Mouse (Mus musculus): ENCODE measurements around the gene Bptf.
"Not testable (repeated sequence)": the region's sequence is repeated elsewhere in the genome, so short reads cannot be mapped to it uniquely, and the experiment has no call there.

Bptf gene

DNA sequence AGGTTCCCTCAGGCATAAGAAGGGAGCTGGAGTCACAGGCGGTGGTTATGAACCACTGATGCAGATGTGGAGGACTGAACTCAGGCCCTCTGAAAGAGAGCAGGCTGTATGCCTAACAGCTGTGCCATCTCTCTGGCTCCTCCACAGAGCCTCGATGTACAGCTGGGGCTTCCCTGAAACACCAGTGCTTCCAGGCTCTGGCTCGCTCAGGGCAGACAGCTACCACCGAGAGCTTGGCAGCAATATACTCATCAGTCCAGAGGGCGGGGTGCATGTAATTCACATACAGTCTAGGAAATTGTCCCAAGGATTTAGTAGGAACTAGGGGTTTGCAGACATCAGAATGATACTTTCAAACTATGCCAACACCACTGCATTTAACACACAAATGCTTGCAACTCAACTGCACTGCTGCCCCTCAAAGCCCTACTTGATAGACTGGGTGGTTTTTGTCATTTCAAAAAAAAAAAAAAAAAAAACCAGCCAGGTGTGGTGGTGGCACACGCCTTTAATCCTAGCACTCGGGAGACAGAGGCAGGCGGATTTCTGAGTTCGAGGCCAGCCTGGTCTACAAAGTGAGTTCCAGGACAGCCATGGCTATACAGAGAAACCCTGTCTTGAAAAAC lies 145.8 kb downstream of the Bptf start:
- not testable (repeated sequence) for DNase-seq (ENCODE audit: low spot score)

All from ovary, postnatal 10 days (tissue).